Mouse (Mus musculus) frontal cortex, adult 2 months (tissue): ENCODE measurements around the gene Dhdh. TPM values are rescaled to one million over a fixed set of nuclear protein-coding genes. Genes with fewer than 3 reads are reported as not detected.
"Not testable (repeated sequence)": the region's sequence is repeated elsewhere in the genome, so short reads cannot be mapped to it uniquely, and the experiment has no call there.

Experiments
- DNase-seq, 2 experiments: peaks; one replicate each; pipeline ENCODE4 v3.0.0; 2022; ENCODE audit warnings: low spot score in 1 of 2; ENCODE audit errors: extremely low spot score in 1 of 2
- polyA plus RNA-seq: library from polyadenylated mRNA; depleted of rRNA; stranded (reverse); fragments of >200 nt; gene quantifications from 2 replicates; pipeline ENCODE4 v1.2.3, GENCODE M21; 2012

Dhdh gene
- polyA plus RNA-seq, 1 experiment = 8.8 TPM

GRCm38 (mm10) chr7:45476453-45476852 lies 12.2 kb downstream of the Dhdh start:
- DNase-seq = no peak

- no peak for DNase-seq
Observed at GRCm38 (mm10) chr7:45475291-45475969, 13.2 kb downstream of the Dhdh start.

GRCm38 (mm10) chr7:45470869-45471268 lies 17.7 kb downstream of the Dhdh start:
- DNase-seq = peak in 1 of 2 experiments; percentile 91

GRCm38 (mm10) chr7:45467090-45467670 lies 21.4 kb downstream of the Dhdh start:
- no peak for DNase-seq

- DNase-seq = peak; percentile 92 to 98
Observed at GRCm38 (mm10) chr7:45466283-45467089, 22.1 kb downstream of the Dhdh start, which contains the start of gene Bax. TSS of gene Bax (minus strand) at chr7:45466898.

GRCm38 (mm10) chr7:45465549-45465948 lies 23.1 kb downstream of the Dhdh start:
- no peak for DNase-seq

- DNase-seq = no peak
Observed at GRCm38 (mm10) chr7:45465112-45465511, 23.5 kb downstream of the Dhdh start.

GRCm38 (mm10) chr7:45463987-45464778 lies 24.4 kb downstream of the Dhdh start:
- DNase-seq = no peak

GRCm38 (mm10) chr7:45462868-45463267 lies 25.7 kb downstream of the Dhdh start:
- DNase-seq = not testable (repeated sequence)

GRCm38 (mm10) chr7:45462325-45462724 lies 26.3 kb downstream of the Dhdh start:
- DNase-seq = no peak

- DNase-seq = no peak
Observed at GRCm38 (mm10) chr7:45461781-45462180, 26.8 kb downstream of the Dhdh start.

GRCm38 (mm10) chr7:45461326-45461725 lies 27.3 kb downstream of the Dhdh start:
- no peak for DNase-seq

- no peak for DNase-seq
Observed at GRCm38 (mm10) chr7:45460860-45461314, 27.7 kb downstream of the Dhdh start.

- no peak for DNase-seq
Observed at GRCm38 (mm10) chr7:45460377-45460776, 28.2 kb downstream of the Dhdh start.

GRCm38 (mm10) chr7:45459564-45460140 lies 29.0 kb downstream of the Dhdh start, which contains the start of gene Ftl1:
TSS of gene Ftl1 (minus strand) at chr7:45459884.
- peak; percentile 97 to 98 for DNase-seq

- DNase-seq = peak in 1 of 2 experiments; percentile 76
Observed at GRCm38 (mm10) chr7:45458748-45459563, 29.6 kb downstream of the Dhdh start.

GRCm38 (mm10) chr7:45457204-45458060 lies 31.2 kb downstream of the Dhdh start:
- no peak for DNase-seq

GRCm38 (mm10) chr7:45456721-45457203 lies 31.8 kb downstream of the Dhdh start:
- no peak for DNase-seq
